Mouse (Mus musculus) spleen, adult 10 weeks (tissue): ENCODE results near the gene Habp2. TPM values are rescaled to one million over a fixed set of nuclear protein-coding genes. Genes with fewer than 3 reads are reported as not detected.

Experiments used
- polyA plus RNA-seq: library from polyadenylated mRNA; stranded (reverse); fragments of 350-450 nt; fragmentation: Illumina TruSeq; extraction: RNeasy Lipid Tissue Mini Kit (QIAGEN cat#74804); gene quantifications from one replicate; pipeline ENCODE4 v1.2.3, GENCODE M21; 2015; ENCODE audit warnings: low replicate concordance; ENCODE audit not compliant: insufficient read depth

Gene Habp2
- not detected for polyA plus RNA-seq

GRCm38 (mm10) chr19:56286866-56287265 lies at the start of gene Habp2:
TSS of gene Habp2 (plus strand) at chr19:56287137.

Other genes with a start within 250 kb of the Habp2 start
- not detected for gene Nrap, start 102.9 kb downstream of the Habp2 start, polyA plus RNA-seq
- gene Casp7, start 110.0 kb downstream of the Habp2 start, polyA plus RNA-seq = 26.6 TPM
- 0.30 TPM for gene Plekhs1, start 174.5 kb downstream of the Habp2 start, polyA plus RNA-seq